Mouse (Mus musculus) erythroid progenitor cell, adult 5-6 weeks (primary cell): ENCODE results near the gene Slc35e3. TPM values are rescaled to one million over a fixed set of nuclear protein-coding genes. Genes with fewer than 3 reads are reported as not detected.

Experiments
- ATAC-seq: replicated peaks from 2 replicates; pipeline ENCODE4 v1.8.0; 2016; ENCODE audit warnings: moderate number of reproducible peaks, mild to moderate bottlenecking, moderate TSS enrichment, inconsistent platforms; ENCODE audit not compliant: poor library complexity, low FRiP score, severe bottlenecking
- total RNA-seq, 2 experiments: library from RNA; stranded (forward) in 1 of 2; stranded (reverse) in 1 of 2; fragments of 150-400 nt in 1 of 2; fragments of 186-747, 209-891 nt in 1 of 2; gene quantifications; 2 replicates each; pipeline versions ENCODE4 v1.2.3 to v1.2.4; 2015 to 2017; ENCODE audit warnings: low replicate concordance in 2 of 2

The Slc35e3 gene
- total RNA-seq (2015; ENCODE audit: low replicate concordance): 1.8 TPM in 1 of 2 replicates, not detected in the other
- total RNA-seq (2017; ENCODE audit: low replicate concordance): 2.3 TPM in 1 of 2 replicates, not detected in the other

GRCm38 (mm10) chr10:117746297-117746883 lies at the start of gene Slc35e3:
Gene Slc35e3 (minus strand): TSS chr10:117746365.
- peak; percentile 97 for ATAC-seq

GRCm38 (mm10) chr10:117795206-117795605 lies 49.0 kb upstream of the Slc35e3 start:
- no peak for ATAC-seq

- no peak for ATAC-seq
Measured at GRCm38 (mm10) chr10:117793436-117794030, 47.4 kb upstream of the Slc35e3 start.

GRCm38 (mm10) chr10:117792141-117793091 lies 46.3 kb upstream of the Slc35e3 start, which contains the start of gene Nup107:
Gene Nup107 (minus strand): TSS chr10:117792705.
- peak; percentile 94 for ATAC-seq

GRCm38 (mm10) chr10:117791171-117791470 lies 45.0 kb upstream of the Slc35e3 start:
- no peak for ATAC-seq

GRCm38 (mm10) chr10:117790421-117791170 lies 44.4 kb upstream of the Slc35e3 start:
- ATAC-seq: no peak

GRCm38 (mm10) chr10:117790011-117790410 lies 43.8 kb upstream of the Slc35e3 start:
- ATAC-seq: no peak

GRCm38 (mm10) chr10:117784646-117785045 lies 38.5 kb upstream of the Slc35e3 start:
- ATAC-seq: no peak

GRCm38 (mm10) chr10:117783786-117784420 lies 37.7 kb upstream of the Slc35e3 start:
- ATAC-seq: no peak

- ATAC-seq: no peak
Measured at GRCm38 (mm10) chr10:117782491-117783260, 36.5 kb upstream of the Slc35e3 start.

- ATAC-seq: no peak
Measured at GRCm38 (mm10) chr10:117782056-117782455, 35.9 kb upstream of the Slc35e3 start.

- ATAC-seq: no peak
Measured at GRCm38 (mm10) chr10:117781021-117781725, 35.0 kb upstream of the Slc35e3 start.

- no peak for ATAC-seq
Measured at GRCm38 (mm10) chr10:117780306-117780911, 34.2 kb upstream of the Slc35e3 start.

GRCm38 (mm10) chr10:117779581-117780305 lies 33.6 kb upstream of the Slc35e3 start:
- no peak for ATAC-seq

GRCm38 (mm10) chr10:117778951-117779350 lies 32.8 kb upstream of the Slc35e3 start:
- ATAC-seq: no peak

GRCm38 (mm10) chr10:117778328-117778910 lies 32.3 kb upstream of the Slc35e3 start:
- no peak for ATAC-seq
